Mouse (Mus musculus) limb, embryonic 12.5 days (tissue): ENCODE data around the gene Mamstr. TPM values are rescaled to one million over a fixed set of nuclear protein-coding genes. Genes with fewer than 3 reads are reported as not detected.
"Not testable (repeated sequence)": the region's sequence is repeated elsewhere in the genome, so short reads cannot be mapped to it uniquely, and the experiment has no call there.

Experiments
- ATAC-seq: fragments of 200-750 bp; cut with Nextera tagmentation; 2 replicates; pipeline ENCODE4 v1.8.0; 2017; ENCODE audit warnings: low read depth, moderate TSS enrichment; ENCODE audit not compliant: insufficient number of reproducible peaks, insufficient read depth, low FRiP score, low TSS enrichment
- H3K27ac ChIP-seq: fragments of 300-500 bp; sonication (generic); 2 replicates; pipeline ENCODE4 v1.5.1; 2016; ENCODE audit warnings: mild to moderate bottlenecking, moderate library complexity
- H3K27me3 ChIP-seq: fragments of 300-500 bp; sonication (generic); 2 replicates; pipeline ENCODE4 v1.6.1; 2016; ENCODE audit warnings: mild to moderate bottlenecking, moderate library complexity
- H3K36me3 ChIP-seq: fragments of 300-500 bp; sonication (generic); 2 replicates; pipeline ENCODE4 v1.6.1; 2016; ENCODE audit warnings: mild to moderate bottlenecking, moderate library complexity
- H3K4me1 ChIP-seq: fragments of 300-500 bp; sonication (generic); replicated peaks from 2 replicates; pipeline ENCODE4 v1.6.1; 2016
- H3K4me2 ChIP-seq: fragments of 300-500 bp; sonication (generic); 2 replicates; pipeline ENCODE4 v1.6.1; 2016; ENCODE audit warnings: mild to moderate bottlenecking, moderate library complexity
- H3K4me3 ChIP-seq: fragments of 300-500 bp; sonication (generic); replicated peaks from 2 replicates; pipeline ENCODE4 v1.5.1; 2016; ENCODE audit warnings: mild to moderate bottlenecking
- H3K9ac ChIP-seq: fragments of 300-500 bp; sonication (generic); replicated peaks from 2 replicates; pipeline ENCODE4 v1.6.1; 2016; ENCODE audit warnings: mild to moderate bottlenecking, moderate library complexity
- H3K9me3 ChIP-seq: fragments of 300-500 bp; sonication (generic); 2 replicates; pipeline ENCODE4 v1.6.1; 2016; ENCODE audit warnings: mild to moderate bottlenecking, moderate library complexity
- WGBS: fragments of 180-500 bp; shearing (Covaris S2); methylation state at CpG from one replicate; pipeline ENCODE4 v1.1.7; 2016; 5-methylcytosine and 5-hydroxymethylcytosine counted together
- polyA plus RNA-seq: library from polyadenylated mRNA; unstranded; fragments of >200 nt; fragmentation: Nextera tagmentation; extraction: Ambion mirVana; gene quantifications from 2 replicates; pipeline ENCODE4 v1.2.1, GENCODE M21; 2016

The Mamstr gene
- polyA plus RNA-seq, 1 experiment from 2014 or later = 5.7 TPM

- not testable (repeated sequence) for ATAC-seq, H3K4me3 ChIP-seq, H3K27me3 ChIP-seq, H3K36me3 ChIP-seq, H3K27ac ChIP-seq, H3K4me2 ChIP-seq, H3K9ac ChIP-seq, H3K9me3 ChIP-seq
- 89% methylated on average over 6 of the region's 6 CpGs for WGBS
- H3K4me1 ChIP-seq = peaks cover 13% of the 10 kb centered on the region; the same call in 1 of the 2 replicates
Observed at GRCm38 (mm10) chr7:45661702-45662101, 21.9 kb downstream of the Mamstr start.

DNA sequence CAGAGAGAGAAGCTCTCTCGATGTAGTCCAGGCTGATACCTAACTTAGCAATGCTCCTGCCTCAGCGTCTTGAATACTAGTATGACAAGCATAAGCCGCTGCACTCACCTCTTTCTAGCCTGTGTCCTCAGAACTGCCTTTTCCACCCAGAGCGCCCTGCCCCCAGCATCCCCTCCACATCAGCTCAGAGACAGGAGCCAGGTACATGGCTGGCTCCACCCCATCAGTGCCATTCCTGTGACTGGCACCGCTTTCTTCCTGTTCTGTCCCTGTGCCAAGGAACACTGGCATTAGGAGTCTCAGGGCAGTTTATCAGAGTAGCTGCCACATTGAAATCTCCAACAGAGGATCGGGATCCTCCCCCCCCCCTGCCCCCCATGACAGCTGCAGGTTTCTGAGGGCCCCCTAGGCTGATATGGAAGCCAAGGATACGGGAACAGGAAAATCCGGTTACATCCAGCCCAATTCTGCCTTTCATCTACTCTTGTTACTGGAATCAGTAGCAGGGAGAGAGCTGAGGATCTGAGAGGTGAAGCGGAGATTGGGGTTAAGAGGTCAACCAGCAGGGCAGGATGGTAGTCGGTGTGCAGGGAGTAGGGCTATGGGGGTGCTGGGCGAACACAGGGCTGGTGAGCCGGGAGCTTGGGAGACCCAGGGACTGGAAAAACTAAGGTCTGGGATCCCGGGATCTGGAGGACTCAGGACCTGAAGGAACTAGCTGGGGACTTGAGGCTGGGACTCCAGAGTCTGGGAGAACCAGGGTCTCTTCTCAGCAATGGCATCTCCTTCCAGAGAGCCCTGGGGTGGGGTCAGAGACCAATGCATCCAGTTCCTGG, 25.7 kb downstream of the Mamstr start:
- Histone ChIP-seq H3K4me1 (peaks cover 13% of the 10 kb centered on the region; the same call in 1 of the 2 replicates), H3K9me3 (0 out of 2 replicates have a peak, but pooled peaks cover 3% of the 10 kb centered on the region), H3K9ac (no peak overlapping the region), H3K4me3 (no peak overlapping the region), H3K27ac (no peak overlapping the region), H3K36me3 (no peaks in the 10 kb centered on the region), H3K27me3 (no peaks in the 10 kb centered on the region), H3K4me2 (no peak overlapping the region)
- no peak for ATAC-seq
- WGBS = 47% methylated on average over 13 of the region's 13 CpGs

- Histone ChIP-seq H3K27me3 (no peaks in the 10 kb centered on the region), H3K4me3 (no peak within 1 kb of the TSS), H3K4me2 (no peak within 1 kb of the TSS), H3K4me1 (peaks cover 13% of the 10 kb centered on the region; the same call in 1 of the 2 replicates), H3K9ac (no peak within 1 kb of the TSS), H3K36me3 (no peaks in the 10 kb centered on the region), H3K27ac (no peak within 1 kb of the TSS), H3K9me3 (0 out of 2 replicates have a peak, but pooled peaks cover 3% of the 10 kb centered on the region)
- whole genome bisulfite sequencing = 79% methylated on average over 7 of the region's 7 CpGs
- no peak for ATAC-seq
Observed at GRCm38 (mm10) chr7:45666161-45666560, 26.4 kb downstream of the Mamstr start, which contains the start of gene Fut2. Gene Fut2 (minus strand): TSS chr7:45666394.

DNA sequence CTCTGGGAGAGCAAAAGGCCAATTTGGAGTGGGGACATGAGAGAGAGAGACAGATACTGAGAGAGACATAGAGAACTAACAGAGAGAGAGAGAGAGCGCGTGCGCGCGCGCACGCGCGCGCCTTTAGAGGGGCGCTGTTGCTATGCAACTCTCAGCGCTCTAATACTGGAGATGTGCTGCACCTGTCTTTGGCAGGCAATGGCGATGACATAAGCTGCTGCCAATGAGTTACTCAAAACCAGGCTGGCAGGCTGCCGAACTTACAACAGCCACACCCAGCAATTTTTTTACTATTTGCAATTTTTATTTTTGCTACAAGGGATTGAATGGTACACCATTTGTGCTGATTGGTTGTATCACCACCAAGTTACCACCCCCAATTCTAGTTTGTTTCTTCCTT, 28.0 kb downstream of the Mamstr start:
- Histone ChIP-seq H3K4me1 (peaks cover 13% of the 10 kb centered on the region; the same call in 1 of the 2 replicates), H3K27me3 (no peaks in the 10 kb centered on the region), H3K4me2 (no peak overlapping the region), H3K9me3 (0 out of 2 replicates have a peak, but pooled peaks cover 3% of the 10 kb centered on the region), H3K36me3 (no peaks in the 10 kb centered on the region), H3K9ac (no peak overlapping the region), H3K27ac (no peak overlapping the region), H3K4me3 (no peak overlapping the region)
- ATAC-seq = no peak
- 81% methylated on average over 14 of the region's 14 CpGs for WGBS

GRCm38 (mm10) chr7:45668921-45669320, 29.1 kb downstream of the Mamstr start:
- H3K9ac ChIP-seq = no peak overlapping the region
- no peaks in the 10 kb centered on the region for H3K36me3 ChIP-seq
- no peak for ATAC-seq
- H3K4me1 ChIP-seq = peaks cover 13% of the 10 kb centered on the region; the same call in 1 of the 2 replicates
- H3K27me3 ChIP-seq = no peaks in the 10 kb centered on the region
- H3K4me3 ChIP-seq = no peak overlapping the region
- H3K4me2 ChIP-seq = no peak overlapping the region
- H3K27ac ChIP-seq = no peak overlapping the region
- 0 out of 2 replicates have a peak, but pooled peaks cover 3% of the 10 kb centered on the region for H3K9me3 ChIP-seq
- WGBS = 92% methylated on average over 9 of the region's 9 CpGs

- 66% methylated on average over 7 of the region's 7 CpGs for WGBS
- no peaks in the 10 kb centered on the region for H3K9me3 ChIP-seq
- no peak overlapping the region for H3K4me2 ChIP-seq
- ATAC-seq = no peak
- no peaks in the 10 kb centered on the region; the same call in 1 of the 2 replicates for H3K4me1 ChIP-seq
- H3K4me3 ChIP-seq = no peak overlapping the region
- no peak overlapping the region for H3K27ac ChIP-seq
- H3K27me3 ChIP-seq = no peaks in the 10 kb centered on the region
- no peak overlapping the region for H3K9ac ChIP-seq
- no peaks in the 10 kb centered on the region for H3K36me3 ChIP-seq
Observed at GRCm38 (mm10) chr7:45677627-45678295, 38.0 kb downstream of the Mamstr start.

GRCm38 (mm10) chr7:45678513-45678912, 38.7 kb downstream of the Mamstr start:
- Histone ChIP-seq H3K9me3 (no peaks in the 10 kb centered on the region), H3K36me3 (no peaks in the 10 kb centered on the region), H3K4me3 (no peak overlapping the region), H3K27me3 (no peaks in the 10 kb centered on the region), H3K27ac (no peak overlapping the region), H3K9ac (no peak overlapping the region), H3K4me2 (no peak overlapping the region), H3K4me1 (no peaks in the 10 kb centered on the region; the same call in 1 of the 2 replicates)
- WGBS = 92% methylated on average over 14 of the region's 14 CpGs
- no peak for ATAC-seq

GRCm38 (mm10) chr7:45679966-45680621, 40.3 kb downstream of the Mamstr start:
- no peak overlapping the region for H3K9ac ChIP-seq
- H3K27ac ChIP-seq = no peak overlapping the region
- H3K4me2 ChIP-seq = no peak overlapping the region
- 83% methylated on average over 14 of the region's 14 CpGs for WGBS
- no peak for ATAC-seq
- no peaks in the 10 kb centered on the region for H3K36me3 ChIP-seq
- H3K4me1 ChIP-seq = peaks cover 6% of the 10 kb centered on the region; the same call in 1 of the 2 replicates
- no peak overlapping the region for H3K4me3 ChIP-seq
- no peaks in the 10 kb centered on the region for H3K27me3 ChIP-seq
- no peaks in the 10 kb centered on the region for H3K9me3 ChIP-seq

DNA sequence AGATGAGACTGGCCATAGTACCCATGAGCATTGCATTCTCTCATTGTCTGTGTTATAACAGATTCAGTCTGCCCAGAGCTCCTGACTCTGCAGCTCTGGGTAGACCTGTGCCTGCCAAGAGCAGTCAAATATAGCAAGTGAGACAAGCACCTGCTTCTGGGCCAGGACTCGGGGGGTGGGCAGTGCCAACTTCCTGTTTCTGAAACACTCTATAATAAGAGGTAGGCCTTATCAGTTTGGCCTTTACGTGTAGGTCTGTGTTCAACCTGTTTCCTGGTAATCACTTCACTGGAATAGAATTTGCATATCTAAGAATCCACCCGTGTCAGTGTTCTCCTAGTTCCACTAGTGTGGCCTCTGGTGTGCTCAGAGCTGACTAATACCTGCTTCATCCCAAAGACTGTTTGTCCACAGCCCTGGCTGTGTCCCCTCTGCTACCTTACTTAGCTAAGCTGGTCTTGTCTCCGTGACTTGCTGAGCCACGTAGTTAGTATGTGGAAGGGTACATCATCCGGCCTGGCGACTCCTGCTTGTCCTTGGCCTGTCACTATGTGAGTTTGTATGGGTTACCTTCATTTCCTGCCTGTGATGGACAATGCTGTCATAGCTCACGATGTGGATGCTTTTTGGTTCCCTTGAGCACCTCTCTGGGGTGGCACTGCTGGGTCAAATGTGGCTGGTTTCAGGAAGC, 41.4 kb downstream of the Mamstr start:
- Histone ChIP-seq H3K4me1 (peaks cover 17% of the 10 kb centered on the region), H3K36me3 (no peaks in the 10 kb centered on the region), H3K27ac (no peak overlapping the region), H3K4me3 (no peak overlapping the region), H3K27me3 (0 out of 2 replicates have a peak, but pooled peaks cover 2% of the 10 kb centered on the region), H3K4me2 (no peak overlapping the region), H3K9me3 (no peaks in the 10 kb centered on the region), H3K9ac (no peak overlapping the region)
- no peak for ATAC-seq
- WGBS = 85% methylated on average over 8 of the region's 8 CpGs
